Mouse (Mus musculus) embryo, embryonic 11 days (tissue): ENCODE measurements at regions not wholly inside any gene's neighbourhood (a gene's known extent, or its start where the extent isn't known, plus 50 kb on each side); places are given as distances from the start of the nearest gene placed in this dataset.

Source experiments
- DNase-seq: peaks from one replicate; pipeline ENCODE4 v3.0.0-alpha.2; 2015

- DNase-seq = no peak
Measured at GRCm38 (mm10) chr9:51525906-51526305, 197.2 kb upstream of the 1810046K07Rik start.

DNA sequence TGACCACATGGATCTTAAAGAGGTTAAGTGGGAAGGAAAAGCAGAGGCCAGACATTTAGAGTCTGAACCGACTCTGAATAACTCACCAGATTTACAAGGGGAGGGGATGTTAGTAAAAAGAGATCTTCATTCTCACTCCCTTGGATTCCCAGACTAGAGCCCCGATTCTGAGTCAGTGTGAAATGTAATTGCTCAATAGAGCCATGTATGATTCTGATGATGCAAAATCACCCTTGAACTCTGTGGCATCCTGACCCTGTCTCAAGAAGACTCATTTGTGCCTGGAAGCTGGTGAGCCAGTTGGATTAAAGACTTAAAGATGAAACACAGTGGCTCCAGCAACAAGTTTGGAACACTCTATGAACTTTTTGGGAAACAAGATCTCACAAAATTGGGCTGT is 210.2 kb upstream of the 1810046K07Rik start:
- no peak for DNase-seq

- DNase-seq = no peak
Measured at GRCm38 (mm10) chr9:51541940-51542339, 213.2 kb upstream of the 1810046K07Rik start.

- no peak for DNase-seq
Measured at GRCm38 (mm10) chr9:51572040-51572439, 193.1 kb upstream of the Arhgap20 start.

- no peak for DNase-seq
Measured at GRCm38 (mm10) chr9:51581601-51582000, 183.5 kb upstream of the Arhgap20 start.

DNA sequence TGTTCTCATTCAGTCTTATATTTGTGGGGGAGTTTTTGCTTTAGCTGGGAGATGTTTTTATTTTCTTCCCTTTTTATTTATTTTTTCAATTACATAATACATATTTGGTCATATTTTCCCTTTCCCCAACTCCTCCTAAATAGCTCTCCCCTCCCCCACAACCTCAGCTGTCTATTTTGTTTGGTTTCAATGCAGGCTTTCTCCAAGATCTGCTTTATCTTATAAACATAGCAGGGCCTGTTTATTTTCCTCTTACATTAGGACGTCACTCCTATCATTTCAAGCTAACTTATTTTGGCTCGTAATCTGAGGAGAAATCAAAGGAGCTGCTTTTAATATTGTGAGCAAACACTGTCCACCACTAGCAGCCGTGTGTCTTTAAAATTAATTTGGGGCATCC is 171.4 kb upstream of the Arhgap20 start:
- no peak for DNase-seq

- DNase-seq = no peak
Measured at GRCm38 (mm10) chr9:51598706-51599105, 166.4 kb upstream of the Arhgap20 start.

GRCm38 (mm10) chr9:51608158-51608557 is 157.0 kb upstream of the Arhgap20 start:
- no peak for DNase-seq

DNA sequence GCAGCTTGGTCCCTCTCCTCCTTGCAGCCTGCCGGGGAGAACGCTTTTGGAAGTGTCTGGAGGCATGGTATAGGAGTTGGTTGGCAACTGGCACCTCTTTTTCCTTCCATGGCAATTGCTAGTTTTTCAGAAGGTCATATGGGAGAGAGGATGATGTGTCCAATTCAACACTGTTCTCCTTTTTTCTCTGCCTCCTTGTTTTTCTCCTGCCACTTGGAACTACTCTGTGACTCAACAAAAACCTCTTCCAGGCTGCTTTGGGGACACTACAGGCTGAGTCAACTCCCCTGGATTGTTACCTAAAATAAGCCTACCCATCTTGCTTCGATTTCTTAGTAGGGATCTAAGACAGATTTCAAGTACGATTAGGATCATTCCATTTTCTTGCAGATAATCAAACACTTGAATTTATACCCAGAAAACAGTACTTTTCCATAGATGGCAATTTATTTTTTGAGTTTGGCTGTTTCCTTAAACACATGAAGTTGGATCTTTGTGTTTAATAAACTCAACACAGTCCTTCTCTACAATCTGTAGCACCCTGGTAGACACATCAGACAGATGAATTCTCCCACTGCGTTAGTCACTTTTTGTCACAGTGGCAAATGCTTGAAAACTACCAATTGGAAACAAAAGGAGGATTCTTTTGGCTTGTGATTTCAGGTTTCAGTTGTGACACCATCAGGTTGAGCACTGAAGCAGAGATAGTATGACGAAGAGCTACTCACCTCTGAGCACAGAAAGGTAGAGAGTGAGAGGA is 156.3 kb upstream of the Arhgap20 start:
- no peak for DNase-seq

DNA sequence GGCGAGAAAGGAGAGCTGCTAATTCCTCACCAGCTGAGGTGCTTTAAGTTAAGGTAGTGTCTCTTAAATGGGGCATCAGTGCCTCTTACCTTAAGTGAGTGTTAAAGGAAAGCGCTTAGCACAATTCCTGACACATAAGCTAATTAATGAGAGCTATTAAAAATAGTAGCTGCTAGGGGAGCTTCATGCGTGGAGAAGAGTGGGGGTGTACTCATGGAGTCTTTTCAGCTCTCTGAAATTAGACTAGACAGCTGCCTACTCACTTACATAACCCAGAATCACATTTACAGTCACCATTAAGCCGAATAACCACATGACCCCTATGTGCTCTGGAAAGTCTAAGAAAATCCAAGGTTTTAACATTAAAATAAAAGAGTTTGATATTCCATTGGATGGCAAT is 139.0 kb upstream of the Arhgap20 start:
- DNase-seq = no peak

GRCm38 (mm10) chr9:51636097-51636496 is 129.0 kb upstream of the Arhgap20 start:
- no peak for DNase-seq

DNA sequence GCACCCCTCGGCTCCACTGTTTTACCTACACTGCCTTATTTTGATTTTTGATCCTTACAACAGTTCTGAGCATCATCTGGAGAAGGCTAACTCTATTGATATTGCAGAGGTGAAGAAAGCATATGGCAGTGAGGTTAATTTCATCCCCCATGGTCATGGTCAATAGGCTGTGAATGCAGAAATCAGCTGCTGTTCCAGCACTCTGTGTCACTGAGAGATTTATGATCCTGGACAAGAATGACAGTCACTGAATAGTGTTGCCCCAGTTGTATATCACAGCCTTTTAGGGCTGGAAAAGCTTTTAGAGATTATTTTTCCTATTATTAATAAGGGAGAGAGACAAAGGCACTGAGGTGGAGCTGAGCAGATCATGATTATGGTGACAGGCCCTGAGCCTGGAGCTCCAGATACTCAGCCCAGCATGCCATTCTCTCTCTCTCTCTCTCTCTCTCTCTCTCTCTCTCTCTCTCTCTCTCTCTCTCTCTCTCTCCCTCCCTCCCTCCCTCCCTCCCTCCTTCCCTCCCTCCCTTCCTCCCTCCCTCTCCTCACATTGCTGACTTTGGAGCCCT is 128.5 kb upstream of the Arhgap20 start:
- no peak for DNase-seq

- DNase-seq = no peak
Measured at GRCm38 (mm10) chr9:51637131-51637920, 127.8 kb upstream of the Arhgap20 start.

DNA sequence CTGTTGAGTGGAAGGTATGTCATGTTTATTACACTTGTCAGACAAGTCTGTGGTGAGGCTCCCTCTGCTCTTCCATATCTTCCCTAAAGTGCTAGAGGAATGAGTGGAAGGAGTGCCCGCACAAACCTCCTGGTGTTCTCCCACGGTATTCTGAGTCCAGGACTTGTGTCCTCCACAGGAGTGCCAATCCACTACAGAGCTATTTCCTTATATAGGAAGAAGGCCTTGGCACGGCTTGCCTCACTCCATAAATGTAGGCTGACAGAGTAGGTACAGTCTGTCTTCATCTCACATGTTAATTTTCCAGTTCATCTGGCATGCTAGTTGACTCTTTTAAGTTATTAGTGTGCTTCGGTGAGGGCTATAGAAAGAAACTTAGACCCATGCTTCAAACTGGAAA is 123.4 kb upstream of the Arhgap20 start:
- DNase-seq = no peak

- no peak for DNase-seq
Measured at GRCm38 (mm10) chr9:51645426-51645825, 119.7 kb upstream of the Arhgap20 start.

DNA sequence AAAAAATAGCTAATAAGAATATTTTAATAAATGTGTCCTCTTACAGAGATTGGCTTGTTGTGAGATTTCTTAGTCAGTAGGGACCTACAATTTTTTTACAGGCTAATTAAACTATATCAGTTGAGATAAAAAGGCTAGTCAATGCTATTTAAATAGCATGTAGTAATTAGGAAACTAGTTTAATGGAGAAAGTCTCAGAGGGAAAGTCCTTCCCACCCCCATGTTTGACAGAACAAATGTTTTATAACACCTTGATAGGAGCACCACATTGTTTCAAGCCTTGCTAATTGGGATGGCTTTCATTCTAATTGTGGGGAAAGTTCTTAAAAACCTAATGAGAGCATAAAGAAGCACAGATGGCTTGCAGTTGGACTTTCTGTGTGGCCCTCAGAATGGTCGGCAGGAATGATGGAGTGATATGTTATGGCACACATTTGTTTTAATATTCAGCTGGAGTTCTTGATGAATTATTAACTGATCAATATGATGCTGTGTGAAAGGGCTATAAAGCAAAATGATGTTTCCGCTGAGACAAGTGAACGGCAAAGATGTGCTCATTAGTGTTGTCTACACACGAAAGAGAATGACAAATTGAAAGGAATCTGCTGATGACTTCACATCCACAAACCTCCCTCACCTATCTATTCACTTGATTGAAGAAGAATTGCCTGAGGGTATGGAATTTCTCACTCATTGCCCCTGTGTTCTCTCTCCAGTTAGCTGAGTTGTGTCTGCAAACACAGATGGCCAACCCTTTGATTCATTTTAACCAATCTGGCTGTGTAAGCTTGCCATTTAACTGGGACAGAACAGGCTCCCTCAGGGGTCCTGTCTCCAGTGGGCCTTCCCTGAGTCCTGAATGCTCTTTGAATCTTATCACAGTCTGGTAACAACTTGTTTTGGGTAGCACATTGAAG is 111.5 kb upstream of the Arhgap20 start:
- DNase-seq = peak; percentile 10

DNA sequence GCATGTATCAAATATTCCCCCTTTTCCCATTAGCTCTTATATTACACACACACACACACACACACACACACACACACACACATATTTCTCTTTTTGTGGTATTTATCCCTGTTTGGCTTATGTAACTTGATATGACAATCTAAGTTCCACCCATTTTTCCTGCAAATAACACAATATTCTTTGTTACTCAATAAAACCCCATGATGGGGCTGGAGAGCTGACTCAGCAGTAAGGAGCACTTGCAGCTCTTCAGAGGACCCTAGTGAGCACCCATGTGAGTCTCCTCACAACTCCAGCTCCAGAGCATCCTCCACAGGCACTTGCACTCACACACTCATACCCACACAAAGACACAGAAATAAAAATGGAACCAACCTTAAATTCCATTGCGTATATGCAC is 110.5 kb upstream of the Arhgap20 start:
- DNase-seq = no peak

DNA sequence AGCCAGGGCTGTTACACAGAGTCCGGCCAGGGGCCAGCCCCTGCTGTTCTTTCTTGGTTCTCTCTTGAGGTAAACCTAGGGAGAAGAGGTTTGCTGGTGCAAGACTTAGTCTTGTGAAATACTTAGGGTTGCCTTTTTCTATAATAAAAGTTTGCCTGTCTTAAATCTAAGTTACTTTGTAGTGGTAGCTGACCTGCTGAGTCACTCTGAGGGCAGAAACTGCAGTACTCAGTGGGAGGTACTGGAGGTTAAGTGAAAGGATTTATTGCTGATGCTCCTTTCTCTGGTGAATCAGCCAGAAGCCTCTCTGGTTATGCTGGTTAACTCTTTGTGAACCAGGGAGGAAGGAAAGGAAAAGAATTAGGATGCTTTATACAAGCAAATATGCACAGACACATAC is 107.3 kb upstream of the Arhgap20 start:
- DNase-seq = no peak

GRCm38 (mm10) chr9:51660908-51661874 is 103.9 kb upstream of the Arhgap20 start:
- peak; percentile 28 for DNase-seq

GRCm38 (mm10) chr9:51661911-51662310 is 103.2 kb upstream of the Arhgap20 start:
- DNase-seq = no peak

DNA sequence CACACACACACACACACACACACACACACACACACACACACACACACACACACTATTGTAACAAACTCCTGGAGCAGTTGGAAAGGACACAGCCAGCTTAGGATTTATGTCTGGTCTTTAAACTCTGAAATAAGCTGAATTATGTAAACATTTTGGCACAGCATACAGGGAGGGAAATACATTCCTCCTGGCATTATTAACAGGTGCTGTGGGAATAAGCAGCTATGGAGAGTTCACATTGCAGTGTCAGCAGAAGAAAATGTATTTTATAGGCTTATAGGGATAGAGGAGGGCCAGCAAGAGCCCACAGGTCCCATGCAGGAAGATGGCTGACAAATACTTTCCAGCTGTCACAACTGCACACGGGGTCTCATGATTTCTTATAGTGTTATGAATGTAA is 100.8 kb upstream of the Arhgap20 start:
- no peak for DNase-seq

DNA sequence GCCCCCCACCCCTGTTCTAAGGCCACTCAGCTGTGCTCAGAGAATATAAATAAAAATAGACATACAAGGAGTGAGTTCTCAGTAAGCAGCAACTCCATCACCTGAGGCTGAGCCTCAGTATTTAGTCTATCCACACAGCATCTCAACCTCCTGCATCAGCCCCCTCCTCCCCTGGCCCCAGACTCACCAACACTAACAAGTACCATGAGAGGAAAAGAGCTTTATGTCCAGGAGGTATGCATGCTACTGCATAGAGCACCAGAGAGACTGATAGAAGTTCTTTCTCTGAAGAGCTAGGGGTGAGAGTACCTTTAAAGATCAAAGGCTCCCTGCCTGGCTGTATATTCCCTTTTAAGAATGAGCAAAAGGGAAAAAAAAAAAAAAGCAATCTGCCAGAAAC is 100.3 kb upstream of the Arhgap20 start:
- no peak for DNase-seq
